In the genomic region with DNA sequence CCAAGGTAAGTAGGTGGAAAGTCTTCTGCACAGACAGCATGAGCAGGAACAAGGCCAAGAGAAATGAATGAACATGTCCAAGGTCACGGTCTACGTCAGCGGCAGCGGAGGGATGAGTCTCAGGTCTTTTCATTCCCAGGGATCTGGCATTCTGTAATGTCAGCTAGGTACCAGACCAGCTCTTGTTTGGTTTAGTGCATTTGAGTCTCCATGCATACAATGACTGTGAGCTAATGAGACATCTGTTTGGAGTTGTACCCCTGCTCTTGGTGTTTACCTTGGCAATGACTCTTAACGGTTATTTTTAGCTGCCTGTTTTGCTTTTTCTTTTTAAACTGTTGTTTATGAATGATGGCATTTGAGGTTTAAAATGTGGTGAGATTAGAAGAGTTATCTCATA, we compare ENCODE assay signal across 21 mouse cellular contexts. TPM values are rescaled to one million over a fixed set of nuclear protein-coding genes. Genes with fewer than 3 reads are reported as not detected.
A peak's percentile ranks its signal among the peaks of the same experiment; 100 is the strongest.
DNase-seq lines count a peak whose midpoint lies in the region; ATAC-seq and TF ChIP-seq lines count a peak whose summit lies in the region.
"Had no signal": no experiment of that assay in that cellular context is flagged by ENCODE, and none has a peak within 500 bp of the region (broad histone marks: within the 10 kb centered on the region; RNA-seq: fewer than 3 reads in every experiment).

No protein-coding gene starts in this region.

- 0 out of 2 replicates have a peak, but pooled peaks have one; percentile 53 for ATAC-seq in heart, embryonic 15.5 days (replicated peaks; ENCODE audit: insufficient number of reproducible peaks, insufficient read depth, low FRiP score, low read depth)
- peak; percentile 39 for ATAC-seq in Patski
- ATAC-seq: CD4-positive, CD25-positive, alpha-beta regulatory T cell, adult 4 months; midbrain, embryonic 16.5 days had no signal

- no peak for TF ChIP-seq CTCF in Patski (IDR thresholded peaks at IDR 0.05)
- TF ChIP-seq CTCF in brain, embryonic 14.5 days (IDR thresholded peaks at IDR 0.05; ENCODE audit: borderline replicate concordance, extremely low read depth, insufficient read depth, insufficient read length): no peak

- no peak overlapping the region for H3K27ac ChIP-seq in heart, embryonic 15.5 days
- no peak overlapping the region for H3K27ac ChIP-seq in heart, embryonic 10.5 days
- H3K27ac ChIP-seq: embryonic facial prominence, embryonic 15.5 days; forebrain, embryonic 10.5 days; heart, embryonic 13.5 days; kidney, embryonic 15.5 days; limb, embryonic 15.5 days; stomach, embryonic 15.5 days had no signal

- H3K4me2 ChIP-seq in heart, embryonic 15.5 days: no peak overlapping the region
- H3K4me2 ChIP-seq: embryonic facial prominence, embryonic 15.5 days; heart, embryonic 13.5 days; kidney, embryonic 15.5 days; limb, embryonic 15.5 days; stomach, embryonic 15.5 days had no signal

- TF ChIP-seq POLR2A in brain, embryonic 14.5 days (IDR thresholded peaks at IDR 0.05; ENCODE audit: borderline replicate concordance, extremely low read depth, insufficient read depth, insufficient read length, poor library complexity, severe bottlenecking): no peak

- H3K9me3 ChIP-seq in heart, embryonic 15.5 days (replicated peaks): no peaks in the 10 kb centered on the region
- H3K9me3 ChIP-seq in heart, embryonic 10.5 days: no peaks in the 10 kb centered on the region
- H3K9me3 ChIP-seq: embryonic facial prominence, embryonic 15.5 days; forebrain, embryonic 10.5 days; G1E; heart, embryonic 13.5 days; kidney, embryonic 15.5 days; limb, embryonic 15.5 days; stomach, embryonic 15.5 days had no signal

- CTCF ChIA-PET in Patski (lab: Charles Lee): interaction anchor here (1.0 to 1.9 kb wide), 4 partner anchors 10 to 50 kb away, joined by 3 to 4 read pairs (median 3); no protein-coding TSS in a partner anchor

- no peaks in the 10 kb centered on the region for H3K36me3 ChIP-seq in heart, embryonic 15.5 days
- H3K36me3 ChIP-seq in heart, embryonic 10.5 days: no peaks in the 10 kb centered on the region
- H3K36me3 ChIP-seq: embryonic facial prominence, embryonic 15.5 days; forebrain, embryonic 10.5 days; G1E; heart, embryonic 13.5 days; kidney, embryonic 15.5 days; limb, embryonic 15.5 days; stomach, embryonic 15.5 days had no signal

- peaks cover 6% of the 10 kb centered on the region for H3K4me1 ChIP-seq in heart, embryonic 15.5 days (replicated peaks)
- 0 out of 2 replicates have a peak, but pooled peaks cover 3% of the 10 kb centered on the region for H3K4me1 ChIP-seq in heart, embryonic 10.5 days

- in situ Hi-C loops in Patski (cut with MboI; ENCODE audit: low pct_unique_long_range_greater_than_20kb): no loop called here

- DNase-seq in heart, embryonic 10.5 days (ENCODE audit: low spot score): no peak
- DNase-seq in A20 (ENCODE audit: low read depth, low spot score) (peak; percentile 21), Patski (ENCODE audit: low read depth, low spot score) (no peak)
- peak; percentile 20 for DNase-seq in brain, embryonic 14.5 days (ENCODE audit: low read depth)
- DNase-seq in left cerebral cortex, adult 9 months (ENCODE audit: low spot score in 2 of 2): no peak
- no peak for DNase-seq in layer of hippocampus, adult 18-20 months (ENCODE audit: low spot score in 2 of 2)
- DNase-seq in frontal cortex, postnatal 25 days (ENCODE audit: low spot score in 2 of 2): no peak
- DNase-seq: cerebellum, adult 18-20 months; heart, postnatal 4 days; lung, adult 18-20 months; right cerebral cortex, postnatal 14 days had no signal

- H3K9ac ChIP-seq in heart, embryonic 15.5 days: no peak overlapping the region
- H3K9ac ChIP-seq: embryonic facial prominence, embryonic 15.5 days; heart, embryonic 13.5 days; kidney, embryonic 15.5 days; limb, embryonic 15.5 days; stomach, embryonic 15.5 days had no signal

- H3K4me3 ChIP-seq in heart, embryonic 15.5 days: no peak overlapping the region
- H3K4me3 ChIP-seq in heart, embryonic 10.5 days: no peak overlapping the region
- H3K4me3 ChIP-seq: embryonic facial prominence, embryonic 15.5 days; forebrain, embryonic 10.5 days; heart, embryonic 13.5 days; kidney, embryonic 15.5 days; limb, embryonic 15.5 days; stomach, embryonic 15.5 days had no signal

- WGBS in heart, embryonic 15.5 days: 62% methylated on average over 5 of the region's 5 CpGs
- 88% methylated on average over 5 of the region's 5 CpGs for WGBS in heart, embryonic 10.5 days

- H3K27me3 ChIP-seq in heart, embryonic 15.5 days: no peaks in the 10 kb centered on the region
- H3K27me3 ChIP-seq in heart, embryonic 10.5 days (ENCODE audit: insufficient read depth, poor library complexity, severe bottlenecking): no peaks in the 10 kb centered on the region
- no peaks in the 10 kb centered on the region for H3K27me3 ChIP-seq in Patski
- H3K27me3 ChIP-seq: embryonic facial prominence, embryonic 15.5 days; heart, embryonic 13.5 days; kidney, embryonic 15.5 days; limb, embryonic 15.5 days; stomach, embryonic 15.5 days had no signal

- POLR2A ChIA-PET in Patski (lab: Charles Lee): no interaction called here

RNA-seq across cellular contexts. Expression of a gene that starts 39.5 kb away (rescaled TPM):
- 10.3 and 11.1 TPM in 2 replicates for polyA plus RNA-seq in heart, embryonic 15.5 days (2015; fragmentation: Nextera tagmentation; extraction: Ambion mirVana)
- 9.7 and 11.2 TPM in 2 replicates for polyA plus RNA-seq in heart, embryonic 10.5 days (2016; fragmentation: Nextera tagmentation; extraction: Ambion mirVana)
- polyA plus RNA-seq in Patski (2021): 99.6 TPM
- 23.7 and 31.1 TPM in 2 replicates for polyA plus RNA-seq in brain, embryonic 14.5 days (2012; rRNA removed)
- 10 to 100 TPM; 45.5 to 54.8 TPM for total RNA-seq in layer of hippocampus, adult 18-20 months (2021)

Comparison
In these comparisons a context has a peak if more than half of its experiments do, and no peak if none do; other contexts are left out.
1. DNase-seq: peak in A20 (single experiment) and brain, embryonic 14.5 days (single experiment); none in heart, embryonic 10.5 days (single experiment), Patski (single experiment), left cerebral cortex, adult 9 months (0 of 2), layer of hippocampus, adult 18-20 months (0 of 2) and frontal cortex, postnatal 25 days (0 of 2).